Mouse (Mus musculus) monocyte, adult 5-6 weeks (primary cell): ENCODE measurements at regions not wholly inside any gene's neighbourhood (a gene's known extent, or its start where the extent isn't known, plus 50 kb on each side); places are given as distances from the start of the nearest gene placed in this dataset.

Source experiments
- ATAC-seq: fragments of 153-309, 156-312 bp; replicated peaks from 2 replicates; pipeline ENCODE4 v1.8.0; 2017; ENCODE audit warnings: mild to moderate bottlenecking; ENCODE audit not compliant: low TSS enrichment, insufficient number of reproducible peaks, severe bottlenecking, poor library complexity, low FRiP score

- peak; percentile 69 for ATAC-seq
Observed at GRCm38 (mm10) chr10:37364506-37364905, 225.8 kb upstream of the Marcks start.

GRCm38 (mm10) chr10:37360985-37361384 is 222.3 kb upstream of the Marcks start:
- peak; percentile 57; the same call in 1 of the 2 replicates for ATAC-seq

GRCm38 (mm10) chr10:37358900-37359299 is 220.2 kb upstream of the Marcks start:
- peak; percentile 63; the same call in 1 of the 2 replicates for ATAC-seq

GRCm38 (mm10) chr10:37358334-37358733 is 219.6 kb upstream of the Marcks start:
- ATAC-seq: no peak

GRCm38 (mm10) chr10:37357304-37358060 is 218.8 kb upstream of the Marcks start:
- ATAC-seq: no peak

- no peak for ATAC-seq
Observed at GRCm38 (mm10) chr10:37349261-37349660, 210.5 kb upstream of the Marcks start.

GRCm38 (mm10) chr10:37348416-37348815 is 209.7 kb upstream of the Marcks start:
- ATAC-seq: no peak

GRCm38 (mm10) chr10:37347661-37348060 is 208.9 kb upstream of the Marcks start:
- no peak for ATAC-seq

GRCm38 (mm10) chr10:37342675-37343074 is 204.0 kb upstream of the Marcks start:
- no peak for ATAC-seq

- ATAC-seq: peak; percentile 25; the same call in 1 of the 2 replicates
Observed at GRCm38 (mm10) chr10:37339658-37340057, 200.9 kb upstream of the Marcks start.

- ATAC-seq: peak; percentile 69
Observed at GRCm38 (mm10) chr10:37338073-37338912, 199.6 kb upstream of the Marcks start.

GRCm38 (mm10) chr10:37337172-37337620 is 198.5 kb upstream of the Marcks start:
- peak; percentile 74 for ATAC-seq

GRCm38 (mm10) chr10:37335148-37335547 is 196.4 kb upstream of the Marcks start:
- ATAC-seq: peak; percentile 53

- no peak for ATAC-seq
Observed at GRCm38 (mm10) chr10:37326168-37326534, 187.4 kb upstream of the Marcks start.

- no peak for ATAC-seq
Observed at GRCm38 (mm10) chr10:37325514-37326167, 186.9 kb upstream of the Marcks start.

GRCm38 (mm10) chr10:37323689-37324088 is 185.0 kb upstream of the Marcks start:
- no peak for ATAC-seq

- ATAC-seq: no peak
Observed at GRCm38 (mm10) chr10:37322809-37323208, 184.1 kb upstream of the Marcks start.

- no peak for ATAC-seq
Observed at GRCm38 (mm10) chr10:37322310-37322709, 183.6 kb upstream of the Marcks start.

GRCm38 (mm10) chr10:37321171-37321570 is 182.5 kb upstream of the Marcks start:
- peak; percentile 95 for ATAC-seq
